Mouse (Mus musculus) megakaryocyte, embryonic 14.5 days (primary cell): ENCODE results near the gene 9930104L06Rik. TPM values are rescaled to one million over a fixed set of nuclear protein-coding genes. Genes with fewer than 3 reads are reported as not detected.

Experiments used
- H3K27me3 ChIP-seq: replicated peaks from 2 replicates; pipeline ENCODE3; 2012; ENCODE audit warnings: inconsistent platforms
- H3K36me3 ChIP-seq: replicated peaks from 2 replicates; pipeline ENCODE3; 2012; ENCODE audit warnings: low read length, inconsistent platforms, mixed read lengths
- H3K4me1 ChIP-seq: 2 replicates; pipeline ENCODE4 v1.6.1; 2012; ENCODE audit warnings: inconsistent platforms
- H3K4me3 ChIP-seq: replicated peaks from 2 replicates; pipeline ENCODE3; 2012; ENCODE audit warnings: moderate library complexity, mild to moderate bottlenecking, inconsistent platforms
- H3K9me3 ChIP-seq: 2 replicates; pipeline ENCODE4 v1.6.1; 2012; ENCODE audit warnings: inconsistent platforms
- FLI1 ChIP-seq: IDR thresholded peaks from 2 replicates; pipeline ENCODE4 v1.6.1; 2012; ENCODE audit warnings: low read length, inconsistent platforms, mixed read lengths
- GATA1 ChIP-seq: IDR thresholded peaks from 3 replicates; pipeline ENCODE4 v1.6.1; 2012; ENCODE audit warnings: mixed read lengths, low read length, inconsistent platforms, borderline replicate concordance
- polyA plus RNA-seq: library from polyadenylated mRNA; stranded (reverse); fragments of >175 nt; gene quantifications from 2 replicates; pipeline ENCODE4 v1.2.3, GENCODE M21; 2012; ENCODE audit warnings: low replicate concordance; ENCODE audit not compliant: insufficient read depth

The 9930104L06Rik gene
- polyA plus RNA-seq, 1 experiment: 1.6 TPM

- Histone ChIP-seq H3K36me3 (no peaks in the 10 kb centered on the region), H3K27me3 (peaks cover 61% of the 10 kb centered on the region), H3K4me3 (no peak overlapping the region), H3K9me3 (peaks cover 5% of the 10 kb centered on the region; the same call in 1 of the 2 replicates), H3K4me1 (peaks cover 72% of the 10 kb centered on the region)
- no peak for TF ChIP-seq GATA1
- no peak for TF ChIP-seq FLI1
These were observed 20.4 kb downstream of the 9930104L06Rik start for GRCm38 (mm10) chr4:124957284-124957683.

GRCm38 (mm10) chr4:124959062-124959461 is 22.2 kb downstream of the 9930104L06Rik start:
- Histone ChIP-seq H3K27me3 (peaks cover 53% of the 10 kb centered on the region), H3K4me3 (peak overlapping the region; percentile 8), H3K4me1 (peaks cover 70% of the 10 kb centered on the region), H3K36me3 (no peaks in the 10 kb centered on the region), H3K9me3 (peaks cover 8% of the 10 kb centered on the region)
- TF ChIP-seq GATA1 (no peak), FLI1 (no peak)

GRCm38 (mm10) chr4:124960940-124961339 is 24.1 kb downstream of the 9930104L06Rik start:
- Histone ChIP-seq H3K36me3 (no peaks in the 10 kb centered on the region), H3K4me3 (peak overlapping the region; percentile 62)
- no peak for TF ChIP-seq FLI1
- TF ChIP-seq GATA1: no peak

GRCm38 (mm10) chr4:124962576-124962975 is 25.7 kb downstream of the 9930104L06Rik start:
- H3K4me3 ChIP-seq: no peak overlapping the region
- H3K4me1 ChIP-seq: peaks cover 61% of the 10 kb centered on the region
- H3K27me3 ChIP-seq: peaks cover 51% of the 10 kb centered on the region
- TF ChIP-seq FLI1 (no peak), GATA1 (no peak)
- no peaks in the 10 kb centered on the region for H3K36me3 ChIP-seq
- peaks cover 8% of the 10 kb centered on the region for H3K9me3 ChIP-seq

More at GRCm38 (mm10) chr4:124960940-124961339, 24.1 kb downstream of the 9930104L06Rik start:
- Histone ChIP-seq H3K4me1 (peaks cover 69% of the 10 kb centered on the region), H3K27me3 (peaks cover 55% of the 10 kb centered on the region), H3K9me3 (peaks cover 8% of the 10 kb centered on the region)

- H3K4me3 ChIP-seq: no peak overlapping the region
- peaks cover 47% of the 10 kb centered on the region for H3K4me1 ChIP-seq
- H3K27me3 ChIP-seq: peaks cover 72% of the 10 kb centered on the region
- no peaks in the 10 kb centered on the region for H3K36me3 ChIP-seq
- peaks cover 8% of the 10 kb centered on the region for H3K9me3 ChIP-seq
- TF ChIP-seq FLI1: no peak
- TF ChIP-seq GATA1: no peak
These were observed 28.2 kb downstream of the 9930104L06Rik start for GRCm38 (mm10) chr4:124964912-124965599.

GRCm38 (mm10) chr4:124968711-124969110 is 31.9 kb downstream of the 9930104L06Rik start:
- Histone ChIP-seq H3K9me3 (peaks cover 8% of the 10 kb centered on the region), H3K4me3 (no peak overlapping the region), H3K4me1 (peaks cover 11% of the 10 kb centered on the region), H3K36me3 (no peaks in the 10 kb centered on the region), H3K27me3 (peaks cover 88% of the 10 kb centered on the region)
- TF ChIP-seq FLI1 (no peak), GATA1 (no peak)

- peaks cover 2% of the 10 kb centered on the region for H3K9me3 ChIP-seq
- H3K36me3 ChIP-seq: no peaks in the 10 kb centered on the region
- peaks cover 11% of the 10 kb centered on the region for H3K4me1 ChIP-seq
- H3K4me3 ChIP-seq: no peak overlapping the region
- no peak for TF ChIP-seq GATA1
- TF ChIP-seq FLI1: no peak
- peaks cover 90% of the 10 kb centered on the region for H3K27me3 ChIP-seq
These were observed 32.5 kb downstream of the 9930104L06Rik start for GRCm38 (mm10) chr4:124969219-124969848.

- H3K4me3 ChIP-seq: no peak overlapping the region
- H3K4me1 ChIP-seq: peaks cover 11% of the 10 kb centered on the region
- H3K9me3 ChIP-seq: no peaks in the 10 kb centered on the region
- TF ChIP-seq FLI1: no peak
- no peak for TF ChIP-seq GATA1
- H3K27me3 ChIP-seq: peaks cover 90% of the 10 kb centered on the region
- H3K36me3 ChIP-seq: no peaks in the 10 kb centered on the region
These were observed 33.3 kb downstream of the 9930104L06Rik start for GRCm38 (mm10) chr4:124970194-124970593.

- no peaks in the 10 kb centered on the region for H3K36me3 ChIP-seq
- H3K4me1 ChIP-seq: peaks cover 11% of the 10 kb centered on the region
- H3K4me3 ChIP-seq: no peak overlapping the region
- TF ChIP-seq GATA1 (no peak), FLI1 (no peak)
- H3K27me3 ChIP-seq: peaks cover 90% of the 10 kb centered on the region
- no peaks in the 10 kb centered on the region for H3K9me3 ChIP-seq
These were observed 33.8 kb downstream of the 9930104L06Rik start for GRCm38 (mm10) chr4:124970677-124971076.

- H3K27me3 ChIP-seq: peaks cover 88% of the 10 kb centered on the region
- no peak for TF ChIP-seq FLI1
- TF ChIP-seq GATA1: no peak
- H3K4me3 ChIP-seq: no peak overlapping the region
- no peaks in the 10 kb centered on the region for H3K36me3 ChIP-seq
- H3K4me1 ChIP-seq: peaks cover 11% of the 10 kb centered on the region
- no peaks in the 10 kb centered on the region for H3K9me3 ChIP-seq
These were observed 34.2 kb downstream of the 9930104L06Rik start for GRCm38 (mm10) chr4:124971094-124971493.
